Mouse (Mus musculus): Measurements from ENCODE around the gene Cnnm3. TPM values are rescaled to one million over a fixed set of nuclear protein-coding genes. Genes with fewer than 3 reads are reported as not detected.
"Not testable (repeated sequence)": the region's sequence is repeated elsewhere in the genome, so short reads cannot be mapped to it uniquely, and the experiment has no call there.

Cnnm3 gene
- total RNA-seq, 2 experiments from 2014 or later: 11.6 TPM

- DNase-seq (ENCODE audit: low spot score): peak; percentile 91
These were observed 24.1 kb downstream of the Cnnm3 start for GRCm38 (mm10) chr1:36535477-36536396.

GRCm38 (mm10) chr1:36536397-36536728 lies 24.7 kb downstream of the Cnnm3 start:
- no peak for DNase-seq (ENCODE audit: low spot score)

GRCm38 (mm10) chr1:36536783-36537182 lies 25.1 kb downstream of the Cnnm3 start, which contains the start of gene Ankrd23:
TSS of gene Ankrd23 (minus strand) at chr1:36536883.
- DNase-seq (ENCODE audit: low spot score): not testable (repeated sequence)

GRCm38 (mm10) chr1:36538727-36539126 lies 27.1 kb downstream of the Cnnm3 start:
- no peak for DNase-seq (ENCODE audit: low spot score)

- DNase-seq (ENCODE audit: low spot score): peak; percentile 92
These were observed 27.5 kb downstream of the Cnnm3 start, which contains the start of gene Gm42417 for GRCm38 (mm10) chr1:36539186-36539585. TSS of gene Gm42417 (minus strand) at chr1:36539429.

- DNase-seq (ENCODE audit: low spot score): peak; percentile 68
These were observed 28.5 kb downstream of the Cnnm3 start for GRCm38 (mm10) chr1:36540132-36540531.

- no peak for DNase-seq (ENCODE audit: low spot score)
These were observed 29.1 kb downstream of the Cnnm3 start for GRCm38 (mm10) chr1:36540807-36541206.

- no peak for DNase-seq (ENCODE audit: low spot score)
These were observed 30.2 kb downstream of the Cnnm3 start for GRCm38 (mm10) chr1:36541844-36542243.

GRCm38 (mm10) chr1:36542925-36543324 lies 31.3 kb downstream of the Cnnm3 start:
- no peak for DNase-seq (ENCODE audit: low spot score)

- DNase-seq (ENCODE audit: low spot score): no peak
These were observed 33.7 kb downstream of the Cnnm3 start for GRCm38 (mm10) chr1:36545382-36545781.

- no peak for DNase-seq (ENCODE audit: low spot score)
These were observed 34.4 kb downstream of the Cnnm3 start for GRCm38 (mm10) chr1:36545845-36546600.

GRCm38 (mm10) chr1:36546888-36547471 lies 35.3 kb downstream of the Cnnm3 start, which contains the start of gene Ankrd39:
TSS of gene Ankrd39 (minus strand) at chr1:36547445.
- DNase-seq (ENCODE audit: low spot score): peak; percentile 99

- DNase-seq (ENCODE audit: low spot score): peak; percentile 55
These were observed 36.4 kb downstream of the Cnnm3 start for GRCm38 (mm10) chr1:36547981-36548598.

GRCm38 (mm10) chr1:36548771-36549170 lies 37.1 kb downstream of the Cnnm3 start:
- no peak for DNase-seq (ENCODE audit: low spot score)

GRCm38 (mm10) chr1:36549491-36549890 lies 37.8 kb downstream of the Cnnm3 start:
- DNase-seq (ENCODE audit: low spot score): no peak

- DNase-seq (ENCODE audit: low spot score): no peak
These were observed 38.6 kb downstream of the Cnnm3 start for GRCm38 (mm10) chr1:36550075-36550863.

GRCm38 (mm10) chr1:36551904-36552303 lies 40.2 kb downstream of the Cnnm3 start:
- DNase-seq (ENCODE audit: low spot score): no peak

GRCm38 (mm10) chr1:36552506-36552905 lies 40.8 kb downstream of the Cnnm3 start:
- no peak for DNase-seq (ENCODE audit: low spot score)

- no peak for DNase-seq (ENCODE audit: low spot score)
These were observed 43.1 kb downstream of the Cnnm3 start for GRCm38 (mm10) chr1:36554633-36555399.

Measured in gastrocnemius, adult 18-20 months (tissue).